Mouse (Mus musculus): ENCODE results near the gene Syt12. TPM values are rescaled to one million over a fixed set of nuclear protein-coding genes. Genes with fewer than 3 reads are reported as not detected.

Syt12 gene
- 0.06 and 0.15 TPM in 2 replicates for polyA plus RNA-seq (2012; rRNA removed)
- polyA plus RNA-seq (2014; fragmentation: Nextera tagmentation; extraction: Ambion mirVana), result 0.06 and 0.14 TPM in 2 replicates

GRCm38 (mm10) chr19:4477345-4478189 is at the start of gene Syt12:
Syt12 (minus strand) TSS chr19:4477447.
- Histone ChIP-seq H3K4me2 (ENCODE audit: low read depth) (peak within 1 kb of the TSS; percentile 35), H3K9ac (replicated peaks) (no peak within 1 kb of the TSS), H3K9me3 (ENCODE audit: control insufficient read depth, low read length) (no peaks in the 10 kb centered on the region), H3K27ac (no peak within 1 kb of the TSS), H3K4me3 (ENCODE audit: insufficient read depth in 1 of 2, low read depth in 2 of 2, low read length in 2 of 2) (peak within 1 kb of the TSS; percentile 11 to 16), H3K36me3 (replicated peaks; ENCODE audit: control insufficient read depth, insufficient read depth, low read depth) (no peaks in the 10 kb centered on the region), H3K27me3 (ENCODE audit: control insufficient read depth, insufficient read depth, low read length) (peaks cover 35% of the 10 kb centered on the region), H3K4me1 (replicated peaks; ENCODE audit: control insufficient read depth in 2 of 2, insufficient read depth in 2 of 2, low read length in 1 of 2) (no peaks in the 10 kb centered on the region)
- WGBS (ENCODE audit: insufficient replicate concordance), result 20% methylated on average over 21 of the region's 21 CpGs
- TF ChIP-seq EP300 (IDR thresholded peaks at IDR 0.05; ENCODE audit: low read depth) (no peak), CTCF (IDR thresholded peaks at IDR 0.05; ENCODE audit: low read depth) (no peak)
- no peak for DNase-seq (ENCODE audit: low read depth in 3 of 3, low spot score in 3 of 3)
- ATAC-seq (ENCODE audit: insufficient read depth), result no peak

GRCm38 (mm10) chr19:4521426-4522050 is 44.3 kb upstream of the Syt12 start:
- H3K9ac ChIP-seq (replicated peaks), result no peak overlapping the region
- no peak for DNase-seq (ENCODE audit: low read depth in 3 of 3, low spot score in 3 of 3)
- no peaks in the 10 kb centered on the region for H3K27me3 ChIP-seq (ENCODE audit: control insufficient read depth, insufficient read depth, low read length)
- H3K4me3 ChIP-seq (ENCODE audit: insufficient read depth in 1 of 2, low read depth in 2 of 2, low read length in 2 of 2), result no peak overlapping the region
- H3K36me3 ChIP-seq (replicated peaks; ENCODE audit: control insufficient read depth, insufficient read depth, low read depth), result no peaks in the 10 kb centered on the region; the same call in 1 of the 2 replicates
- TF ChIP-seq CTCF (IDR thresholded peaks at IDR 0.05; ENCODE audit: low read depth) (no peak), EP300 (IDR thresholded peaks at IDR 0.05; ENCODE audit: low read depth) (no peak)
- 75% methylated on average over 3 of the region's 3 CpGs for WGBS (ENCODE audit: insufficient replicate concordance)
- H3K4me1 ChIP-seq (replicated peaks; ENCODE audit: control insufficient read depth in 2 of 2, insufficient read depth in 2 of 2, low read length in 1 of 2), result peaks cover 0 to 2% of the 10 kb centered on the region in 2 experiments; a peak in 1 of 4 replicates
- no peak for ATAC-seq (ENCODE audit: insufficient read depth)
- H3K9me3 ChIP-seq (ENCODE audit: control insufficient read depth, low read length), result no peaks in the 10 kb centered on the region
- no peak overlapping the region for H3K27ac ChIP-seq
- no peak overlapping the region for H3K4me2 ChIP-seq (ENCODE audit: low read depth)

- H3K27me3 ChIP-seq (ENCODE audit: control insufficient read depth, insufficient read depth, low read length), result no peaks in the 10 kb centered on the region
- H3K9me3 ChIP-seq (ENCODE audit: control insufficient read depth, low read length), result no peaks in the 10 kb centered on the region
- DNase-seq (ENCODE audit: low read depth in 3 of 3, low spot score in 3 of 3) (no peak), ATAC-seq (ENCODE audit: insufficient read depth) (no peak)
- 57% methylated on average over 1 of the region's 1 CpGs for WGBS (ENCODE audit: insufficient replicate concordance)
- H3K4me3 ChIP-seq (ENCODE audit: insufficient read depth in 1 of 2, low read depth in 2 of 2, low read length in 2 of 2), result no peak overlapping the region
- no peaks in the 10 kb centered on the region; the same call in 1 of the 2 replicates for H3K36me3 ChIP-seq (replicated peaks; ENCODE audit: control insufficient read depth, insufficient read depth, low read depth)
- H3K27ac ChIP-seq, result no peak overlapping the region
- H3K4me1 ChIP-seq (replicated peaks; ENCODE audit: control insufficient read depth in 2 of 2, insufficient read depth in 2 of 2, low read length in 1 of 2), result peaks cover 0 to 2% of the 10 kb centered on the region in 2 experiments; a peak in 1 of 4 replicates
- TF ChIP-seq EP300 (IDR thresholded peaks at IDR 0.05; ENCODE audit: low read depth), result no peak
- H3K9ac ChIP-seq (replicated peaks), result no peak overlapping the region
- H3K4me2 ChIP-seq (ENCODE audit: low read depth), result no peak overlapping the region
Measured at GRCm38 (mm10) chr19:4517483-4517882, 40.2 kb upstream of the Syt12 start.

DNA sequence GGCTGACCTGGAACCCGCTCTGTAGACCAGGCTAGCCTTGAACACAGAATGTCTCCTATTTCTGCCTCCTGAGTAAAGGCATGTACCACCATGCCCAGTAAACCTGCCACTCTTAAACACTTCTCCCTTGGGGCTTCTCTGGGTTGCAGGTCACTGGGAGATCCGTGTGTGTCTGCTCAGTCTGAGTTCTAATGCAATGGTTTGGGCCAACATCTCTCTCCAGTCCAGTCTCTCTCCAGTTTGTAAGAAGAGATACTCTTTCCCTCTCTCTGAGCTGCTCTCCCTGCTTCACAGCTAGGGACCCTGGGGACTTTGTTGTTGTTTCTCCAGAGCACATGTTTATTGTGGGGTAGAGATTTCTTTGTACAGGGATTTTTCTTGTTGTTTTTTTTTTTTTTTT is 39.0 kb upstream of the Syt12 start:
- TF ChIP-seq EP300 (IDR thresholded peaks at IDR 0.05; ENCODE audit: low read depth) (no peak), CTCF (IDR thresholded peaks at IDR 0.05; ENCODE audit: low read depth) (no peak)
- Histone ChIP-seq H3K36me3 (replicated peaks; ENCODE audit: control insufficient read depth, insufficient read depth, low read depth) (no peaks in the 10 kb centered on the region; the same call in 1 of the 2 replicates), H3K27ac (no peak overlapping the region), H3K4me3 (ENCODE audit: insufficient read depth in 1 of 2, low read depth in 2 of 2, low read length in 2 of 2) (no peak overlapping the region), H3K9ac (replicated peaks) (no peak overlapping the region), H3K27me3 (ENCODE audit: control insufficient read depth, insufficient read depth, low read length) (no peaks in the 10 kb centered on the region; the same call in none of the 2 replicates), H3K4me2 (ENCODE audit: low read depth) (no peak overlapping the region), H3K4me1 (replicated peaks; ENCODE audit: control insufficient read depth in 2 of 2, insufficient read depth in 2 of 2, low read length in 1 of 2) (peaks cover 4 to 5% of the 10 kb centered on the region in 2 experiments), H3K9me3 (ENCODE audit: control insufficient read depth, low read length) (no peaks in the 10 kb centered on the region)
- ATAC-seq (ENCODE audit: insufficient read depth) (no peak), DNase-seq (ENCODE audit: low read depth in 3 of 3, low spot score in 3 of 3) (no peak)
- WGBS (ENCODE audit: insufficient replicate concordance), result 65% methylated on average over 2 of the region's 2 CpGs

GRCm38 (mm10) chr19:4515746-4516145 is 38.5 kb upstream of the Syt12 start:
- H3K9me3 ChIP-seq (ENCODE audit: control insufficient read depth, low read length), result no peaks in the 10 kb centered on the region
- no peak overlapping the region for H3K9ac ChIP-seq (replicated peaks)
- H3K4me2 ChIP-seq (ENCODE audit: low read depth), result no peak overlapping the region
- no peak overlapping the region for H3K4me3 ChIP-seq (ENCODE audit: insufficient read depth in 1 of 2, low read depth in 2 of 2, low read length in 2 of 2)
- ATAC-seq (ENCODE audit: insufficient read depth), result no peak
- H3K36me3 ChIP-seq (replicated peaks; ENCODE audit: control insufficient read depth, insufficient read depth, low read depth), result no peaks in the 10 kb centered on the region; the same call in 1 of the 2 replicates
- H3K4me1 ChIP-seq (replicated peaks; ENCODE audit: control insufficient read depth in 2 of 2, insufficient read depth in 2 of 2, low read length in 1 of 2), result peaks cover 6 to 10% of the 10 kb centered on the region in 2 experiments
- TF ChIP-seq CTCF (IDR thresholded peaks at IDR 0.05; ENCODE audit: low read depth), result no peak
- TF ChIP-seq EP300 (IDR thresholded peaks at IDR 0.05; ENCODE audit: low read depth), result no peak
- H3K27ac ChIP-seq, result no peak overlapping the region
- H3K27me3 ChIP-seq (ENCODE audit: control insufficient read depth, insufficient read depth, low read length), result no peaks in the 10 kb centered on the region; the same call in none of the 2 replicates
- WGBS (ENCODE audit: insufficient replicate concordance), result 60% methylated on average over 2 of the region's 2 CpGs
- DNase-seq (ENCODE audit: low read depth in 3 of 3, low spot score in 3 of 3), result no peak
